Mouse (Mus musculus): ENCODE results near the gene Scn1b. TPM values are rescaled to one million over a fixed set of nuclear protein-coding genes. Genes with fewer than 3 reads are reported as not detected.

The Scn1b gene
- total and polyA plus RNA-seq, 3 experiments, result 0.30 TPM; not detected in 2

DNA sequence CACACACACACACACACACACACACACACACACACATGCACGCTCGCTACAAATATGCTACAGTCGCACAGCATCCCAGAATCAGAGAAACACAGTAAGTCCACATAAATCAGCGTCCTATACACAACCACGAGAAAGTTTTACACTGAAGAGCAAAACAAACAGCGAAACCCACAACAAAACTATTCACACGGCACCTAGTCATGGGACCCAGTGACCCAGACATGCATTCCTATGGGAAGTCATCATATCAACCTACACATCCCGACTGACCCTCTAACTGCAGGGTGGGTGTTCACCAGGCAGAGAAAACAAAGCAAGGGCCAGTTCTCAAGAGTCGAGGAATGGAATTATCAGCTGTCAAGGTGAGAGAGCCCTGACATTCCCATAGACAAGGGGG is 22.5 kb upstream of the Scn1b start:
- Histone ChIP-seq H3K9ac (ENCODE audit: insufficient read depth, low read depth) (peak overlapping the region; percentile 11; the same call in 1 of the 2 replicates), H3K4me3 (replicated peaks in 1 of 3; ENCODE audit: low read depth in 2 of 3, low read length in 2 of 3, poor library complexity in 1 of 3) (peak overlapping the region; percentile 82 to 97 (median 96)), H3K27me3 (replicated peaks) (no peaks in the 10 kb centered on the region), H3K36me3 (replicated peaks in 1 of 2; ENCODE audit: control insufficient read depth in 1 of 2, insufficient read depth in 1 of 2, low read length in 1 of 2) (peaks cover 18 to 44% of the 10 kb centered on the region in 2 experiments), H3K9me3 (replicated peaks; ENCODE audit: low read length) (peaks cover 5% of the 10 kb centered on the region), H3K4me1 (ENCODE audit: control insufficient read depth in 1 of 2, insufficient read depth in 2 of 2) (peaks cover 19 to 40% of the 10 kb centered on the region in 2 experiments), H3K79me2 (replicated peaks; ENCODE audit: control insufficient read depth, extremely low read depth, insufficient read depth, poor library complexity, severe bottlenecking) (peaks cover 59% of the 10 kb centered on the region), H3K27ac (ENCODE audit: insufficient read depth, low read depth) (peak overlapping the region; percentile 89), H3K4me2 (ENCODE audit: insufficient read depth, low read depth, poor library complexity, severe bottlenecking) (peak overlapping the region; percentile 58)
- no peak for DNase-seq (ENCODE audit: extremely low read depth)
- TF ChIP-seq CHD1 (IDR thresholded peaks at IDR 0.05; ENCODE audit: low read depth, low read length) (0 out of 2 replicates have a peak, but pooled peaks have one; percentile 36), UBTF (IDR thresholded peaks at IDR 0.05; ENCODE audit: low read depth, low read length) (0 out of 2 replicates have a peak, but pooled peaks have one; percentile 4), NRF1 (IDR thresholded peaks at IDR 0.05; ENCODE audit: low read depth, low read length) (no peak)
- in situ Hi-C loops (cut with MboI; ENCODE audit: low pct_ligation_motif_present, low pct_unique_long_range_greater_than_20kb, low sequenced_read_pairs), result no loop called here
- dilution Hi-C loops (cut with MboI; ENCODE audit: extremely low pct_ligation_motif_present, extremely low pct_unique_long_range_greater_than_20kb, low sequenced_read_pairs), result no loop called here

DNA sequence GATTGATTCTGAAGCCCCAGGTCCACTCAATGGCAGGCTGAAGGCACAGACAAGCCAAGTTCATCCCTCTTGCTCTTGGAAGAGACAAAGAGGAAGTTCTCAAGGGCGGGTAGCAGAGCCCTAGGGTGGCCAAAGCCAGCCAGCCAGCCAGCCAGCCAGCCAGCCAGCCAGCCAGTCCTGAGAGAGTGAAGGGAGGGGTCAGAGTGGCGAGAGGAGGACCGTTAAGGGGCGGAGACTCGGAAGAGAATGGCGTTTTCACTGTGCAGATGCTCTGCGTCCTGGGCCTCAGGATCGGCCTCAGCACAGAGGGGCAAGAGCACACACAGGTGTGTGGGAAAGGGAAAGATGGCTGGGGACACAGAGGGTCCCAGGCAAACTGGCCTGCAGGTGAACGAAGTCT is 22.0 kb upstream of the Scn1b start:
- H3K9me3 ChIP-seq (replicated peaks; ENCODE audit: low read length), result peaks cover 5% of the 10 kb centered on the region
- no peak for TF ChIP-seq KAT2A (IDR thresholded peaks at IDR 0.05; ENCODE audit: insufficient replicate concordance, low read length)
- TF ChIP-seq CHD1 (IDR thresholded peaks at IDR 0.05; ENCODE audit: low read depth, low read length), result no peak
- TF ChIP-seq SMC3 (IDR thresholded peaks at IDR 0.05; ENCODE audit: low read depth, low read length), result no peak
- TF ChIP-seq MAX (IDR thresholded peaks at IDR 0.05; ENCODE audit: low read length), result no peak
- no peak for TF ChIP-seq E2F4 (IDR thresholded peaks at IDR 0.05; ENCODE audit: insufficient replicate concordance, low read depth, low read length)
- TF ChIP-seq BHLHE40 (IDR thresholded peaks at IDR 0.05; ENCODE audit: low read depth, low read length), result no peak
- 0 out of 2 replicates have a peak, but pooled peaks have one; percentile 8 for TF ChIP-seq IRF4 (IDR thresholded peaks at IDR 0.05; ENCODE audit: low read depth, low read length)
- no peak for TF ChIP-seq RCOR1 (conservative IDR thresholded peaks at IDR 0.05; ENCODE audit: low read depth, low read length)
- 0 out of 2 replicates have a peak, but pooled peaks have one; percentile 12 for TF ChIP-seq TCF12 (IDR thresholded peaks at IDR 0.05; ENCODE audit: low read depth, low read length)
- TF ChIP-seq CTCF (conservative IDR thresholded peaks at IDR 0.05 in 1 of 2, IDR thresholded peaks at IDR 0.05 in 1 of 2; ENCODE audit: low read depth in 2 of 2, low read length in 2 of 2), result no peak
- TF ChIP-seq NRF1 (IDR thresholded peaks at IDR 0.05; ENCODE audit: low read depth, low read length), result no peak
- peak; percentile 16; the same call in 1 of the 2 replicates for TF ChIP-seq MXI1 (IDR thresholded peaks at IDR 0.05; ENCODE audit: low read depth, low read length)
- no peak for TF ChIP-seq ZNF384 (IDR thresholded peaks at IDR 0.05; ENCODE audit: low read depth, low read length)
- no peak for TF ChIP-seq GABPA (IDR thresholded peaks at IDR 0.05; ENCODE audit: insufficient replicate concordance, low read depth, low read length)
- peak; percentile 60; the same call in 1 of the 2 replicates for TF ChIP-seq MAZ (IDR thresholded peaks at IDR 0.05; ENCODE audit: low read depth, low read length)
- TF ChIP-seq POLR2A (IDR thresholded peaks at IDR 0.05; ENCODE audit: low read depth, low read length), result peak; percentile 38; the same call in 1 of the 2 replicates
- no peak for TF ChIP-seq ETS1 (conservative IDR thresholded peaks at IDR 0.05; ENCODE audit: low read depth, low read length)
- peaks cover 15 to 35% of the 10 kb centered on the region in 2 experiments for H3K4me1 ChIP-seq (ENCODE audit: control insufficient read depth in 1 of 2, insufficient read depth in 2 of 2)
- H3K27ac ChIP-seq (ENCODE audit: insufficient read depth, low read depth), result peak overlapping the region; percentile 89
- in situ Hi-C loops (cut with MboI; ENCODE audit: low pct_ligation_motif_present, low pct_unique_long_range_greater_than_20kb, low sequenced_read_pairs), result no loop called here
- H3K79me2 ChIP-seq (replicated peaks; ENCODE audit: control insufficient read depth, extremely low read depth, insufficient read depth, poor library complexity, severe bottlenecking), result peaks cover 59% of the 10 kb centered on the region
- peak overlapping the region; percentile 82 to 97 (median 96) for H3K4me3 ChIP-seq (replicated peaks in 1 of 3; ENCODE audit: low read depth in 2 of 3, low read length in 2 of 3, poor library complexity in 1 of 3)
- peaks cover 23 to 45% of the 10 kb centered on the region in 2 experiments for H3K36me3 ChIP-seq (replicated peaks in 1 of 2; ENCODE audit: control insufficient read depth in 1 of 2, insufficient read depth in 1 of 2, low read length in 1 of 2)
- H3K9ac ChIP-seq (ENCODE audit: insufficient read depth, low read depth), result peak overlapping the region; percentile 47
- H3K27me3 ChIP-seq (replicated peaks), result no peaks in the 10 kb centered on the region
- dilution Hi-C loops (cut with MboI; ENCODE audit: extremely low pct_ligation_motif_present, extremely low pct_unique_long_range_greater_than_20kb, low sequenced_read_pairs), result no loop called here
- peak overlapping the region; percentile 58 for H3K4me2 ChIP-seq (ENCODE audit: insufficient read depth, low read depth, poor library complexity, severe bottlenecking)
- peak; percentile 78 for DNase-seq (ENCODE audit: extremely low read depth)
